Mouse (Mus musculus) forebrain, embryonic 15.5 days (tissue): Measurements from ENCODE around the gene Tedc2. TPM values are rescaled to one million over a fixed set of nuclear protein-coding genes. Genes with fewer than 3 reads are reported as not detected.

ENCODE experiments used
- ATAC-seq: fragments of 200-750 bp; cut with Nextera tagmentation; replicated peaks from 2 replicates; pipeline ENCODE4 v1.8.0; 2017; ENCODE audit warnings: mild to moderate bottlenecking, moderate TSS enrichment, moderate library complexity
- H3K27ac ChIP-seq: fragments of 300-500 bp; sonication (generic); replicated peaks from 2 replicates; pipeline ENCODE4 v1.5.1; 2015; ENCODE audit warnings: mild to moderate bottlenecking, inconsistent platforms
- H3K27me3 ChIP-seq: fragments of 300-500 bp; sonication (generic); 2 replicates; pipeline ENCODE4 v1.6.1; 2015; ENCODE audit warnings: inconsistent platforms
- H3K36me3 ChIP-seq: fragments of 300-500 bp; sonication (generic); 2 replicates; pipeline ENCODE4 v1.6.1; 2015; ENCODE audit warnings: mild to moderate bottlenecking, inconsistent platforms
- H3K4me1 ChIP-seq: fragments of 300-500 bp; sonication (generic); 2 replicates; pipeline ENCODE4 v1.6.1; 2015; ENCODE audit warnings: inconsistent platforms
- H3K4me2 ChIP-seq: fragments of 300-500 bp; sonication (generic); replicated peaks from 2 replicates; pipeline ENCODE4 v1.6.1; 2015; ENCODE audit warnings: mild to moderate bottlenecking, inconsistent platforms
- H3K4me3 ChIP-seq: fragments of 300-500 bp; sonication (generic); 2 replicates; pipeline ENCODE4 v1.5.1; 2015; ENCODE audit warnings: mild to moderate bottlenecking, inconsistent platforms
- H3K9ac ChIP-seq: fragments of 300-500 bp; sonication (generic); replicated peaks from 2 replicates; pipeline ENCODE4 v1.6.1; 2015; ENCODE audit warnings: mild to moderate bottlenecking, inconsistent platforms
- H3K9me3 ChIP-seq: fragments of 300-500 bp; sonication (generic); 2 replicates; pipeline ENCODE4 v1.6.1; 2016; ENCODE audit warnings: inconsistent platforms
- WGBS: fragments of 180-500 bp; shearing (Covaris S2); methylation state at CpG from one replicate; pipeline ENCODE4 v1.1.7; 2015; ENCODE audit warnings: mixed read lengths; 5-methylcytosine and 5-hydroxymethylcytosine counted together
- polyA plus RNA-seq: library from polyadenylated mRNA; unstranded; fragments of >200 nt; fragmentation: Nextera tagmentation; extraction: Ambion mirVana; gene quantifications from 2 replicates; pipeline ENCODE4 v1.2.1, GENCODE M21; 2015

Gene Tedc2
- polyA plus RNA-seq, 1 experiment from 2014 or later, result 13.0 TPM

DNA sequence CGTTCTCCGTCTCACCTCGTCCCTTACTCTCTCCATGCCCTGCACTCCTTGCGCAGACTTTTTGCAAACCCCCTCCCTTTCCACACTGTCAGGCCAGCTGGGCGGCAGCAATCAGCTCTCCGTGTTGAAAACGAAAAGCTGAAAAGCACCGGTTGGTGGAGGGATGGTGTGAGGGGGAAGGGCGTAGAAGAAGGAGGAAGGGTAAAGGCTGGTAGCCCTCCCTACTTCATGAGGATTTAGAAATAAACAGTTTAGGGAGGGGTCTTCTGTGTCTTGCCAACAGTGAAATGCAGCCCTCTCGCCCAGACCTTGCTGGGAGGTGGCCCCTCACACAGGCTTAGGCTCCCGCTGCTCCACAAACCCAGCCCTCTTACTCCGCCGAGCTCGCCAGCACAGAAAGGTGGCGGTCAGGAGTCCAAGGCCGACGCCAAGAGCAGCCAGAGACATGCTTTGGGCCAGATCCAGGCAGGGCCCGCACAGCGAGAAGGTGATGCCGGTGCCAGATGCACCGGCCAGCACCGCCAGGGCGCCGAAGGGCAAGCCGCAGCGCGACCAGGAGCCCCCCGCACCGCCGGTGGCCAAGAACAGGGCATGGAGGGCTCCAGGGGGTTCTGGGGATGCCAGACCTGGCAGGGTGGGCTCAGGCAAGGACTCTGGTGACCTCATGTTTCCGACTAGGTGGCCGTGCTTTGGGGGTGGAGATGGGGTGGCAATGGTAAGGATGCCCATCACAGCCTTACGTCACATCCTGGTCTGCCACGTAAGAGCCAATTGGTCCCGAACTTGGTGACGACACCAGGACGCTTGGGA is 8.8 kb downstream of the Tedc2 start:
- WGBS, result 1% methylated on average over 37 of the region's 37 CpGs
- ATAC-seq, result peak; percentile 62
- peaks cover 12% of the 10 kb centered on the region; the same call in 1 of the 2 replicates for H3K27me3 ChIP-seq
- peak overlapping the region; percentile 73 for H3K9ac ChIP-seq
- peaks cover 50% of the 10 kb centered on the region for H3K4me1 ChIP-seq
- peak overlapping the region; percentile 92 for H3K4me2 ChIP-seq
- no peaks in the 10 kb centered on the region for H3K9me3 ChIP-seq
- peaks cover 16% of the 10 kb centered on the region for H3K36me3 ChIP-seq
- peak overlapping the region; percentile 55 for H3K4me3 ChIP-seq
- peak overlapping the region; percentile 52 for H3K27ac ChIP-seq

DNA sequence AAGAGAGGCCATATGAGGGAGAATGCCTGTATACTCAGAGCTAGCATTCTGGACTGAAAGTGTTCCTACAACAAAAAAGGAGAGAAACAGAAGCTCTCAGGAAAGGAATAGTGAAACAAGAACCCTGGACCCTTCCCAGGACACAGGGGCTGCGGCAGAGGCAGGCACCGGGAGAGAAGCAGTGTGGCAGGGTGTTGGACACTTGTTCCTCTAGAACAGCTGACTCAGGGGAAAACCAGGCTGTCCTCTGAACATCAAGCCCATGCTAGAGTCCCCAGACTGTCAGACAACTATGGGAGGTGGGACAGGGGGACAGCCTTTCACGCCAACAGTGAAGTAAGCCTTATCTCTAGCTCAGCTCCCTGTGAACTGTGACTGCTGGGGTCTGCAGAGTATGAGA is 10.1 kb downstream of the Tedc2 start:
- H3K9me3 ChIP-seq, result no peaks in the 10 kb centered on the region
- no peak for ATAC-seq
- no peak overlapping the region for H3K9ac ChIP-seq
- H3K27me3 ChIP-seq, result peaks cover 12% of the 10 kb centered on the region; the same call in 1 of the 2 replicates
- H3K4me2 ChIP-seq, result no peak overlapping the region
- WGBS, result 92% methylated on average over 3 of the region's 3 CpGs
- H3K4me1 ChIP-seq, result peaks cover 63% of the 10 kb centered on the region
- peaks cover 7% of the 10 kb centered on the region for H3K36me3 ChIP-seq
- H3K4me3 ChIP-seq, result no peak overlapping the region
- no peak overlapping the region for H3K27ac ChIP-seq

DNA sequence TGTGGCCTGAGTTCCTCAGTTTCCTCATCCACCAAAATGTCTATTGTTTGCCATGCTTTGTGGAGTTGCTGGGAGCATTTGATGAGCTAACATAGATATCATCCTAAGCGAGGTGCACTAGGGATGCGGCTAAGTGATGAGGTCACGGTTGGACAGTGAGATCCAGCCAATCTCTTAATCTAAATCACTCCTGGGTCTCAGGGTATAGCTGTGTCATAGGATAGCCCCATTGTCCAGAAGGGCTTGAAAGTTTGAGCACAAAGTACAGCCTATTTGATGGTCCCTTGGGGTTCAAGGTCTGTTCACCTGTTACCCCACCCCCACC is 10.8 kb downstream of the Tedc2 start:
- Histone ChIP-seq H3K4me2 (peak overlapping the region; percentile 89; the same call in 1 of the 2 replicates), H3K4me1 (peaks cover 67% of the 10 kb centered on the region), H3K36me3 (no peaks in the 10 kb centered on the region; the same call in 1 of the 2 replicates), H3K27me3 (peaks cover 12% of the 10 kb centered on the region; the same call in 1 of the 2 replicates), H3K9me3 (no peaks in the 10 kb centered on the region), H3K9ac (0 out of 2 replicates have a peak overlapping the region, but pooled peaks have one; percentile 68), H3K4me3 (peak overlapping the region; percentile 84; the same call in 1 of the 2 replicates), H3K27ac (peak overlapping the region; percentile 63)
- WGBS, result 70% methylated on average over 3 of the region's 3 CpGs
- no peak for ATAC-seq

DNA sequence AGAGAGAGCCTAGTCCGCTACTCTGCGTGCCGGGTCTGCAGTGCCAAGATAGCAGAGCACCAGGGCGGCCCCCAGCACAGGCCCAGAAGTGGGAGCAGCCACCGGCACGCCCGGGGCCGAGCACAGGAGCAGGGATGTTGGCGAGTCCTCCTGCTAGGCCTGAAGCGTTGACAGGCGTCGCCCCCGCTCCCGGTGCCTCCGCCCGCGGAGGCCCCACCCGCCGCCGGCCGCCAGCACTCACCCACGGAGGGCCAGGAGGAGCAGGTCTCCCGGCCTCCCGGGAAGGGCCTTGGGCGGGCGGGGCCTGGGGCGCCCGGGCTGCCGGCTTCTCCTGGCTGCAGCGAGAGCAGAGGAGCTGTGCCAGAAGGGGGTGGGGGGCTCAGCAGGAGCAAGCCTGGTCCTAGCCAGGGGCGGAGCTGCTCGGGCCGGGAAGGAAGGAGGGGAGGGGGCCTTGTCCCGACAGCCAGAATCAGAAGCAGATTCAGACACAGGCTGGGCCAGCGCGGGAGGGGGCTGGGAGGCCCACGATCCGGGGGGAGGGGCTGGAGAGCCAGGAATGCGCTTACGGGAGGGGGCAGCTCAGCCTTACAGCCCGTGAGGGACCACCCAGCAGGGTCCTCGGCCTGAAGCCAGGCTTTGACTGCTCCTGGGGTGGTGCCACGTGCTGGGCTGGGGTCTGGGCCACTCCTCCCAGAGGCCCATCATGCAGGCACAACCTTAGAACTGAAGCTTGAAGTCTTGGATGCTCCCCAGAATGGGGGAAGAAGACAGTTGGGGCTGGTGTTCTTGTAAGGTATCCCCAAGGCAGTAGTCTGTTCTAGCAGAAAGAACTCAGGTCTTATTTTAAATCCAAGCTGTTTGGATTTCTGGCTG is 11.4 kb downstream of the Tedc2 start, which contains the start of gene Ntn3:
Gene Ntn3, minus strand, starts transcription at position 489 of the 873 bp plus-strand sequence.
- H3K27ac ChIP-seq, result peak within 1 kb of the TSS; percentile 63
- H3K4me2 ChIP-seq, result peak within 1 kb of the TSS; percentile 89
- H3K9me3 ChIP-seq, result no peaks in the 10 kb centered on the region
- H3K27me3 ChIP-seq, result peaks cover 12% of the 10 kb centered on the region; the same call in 1 of the 2 replicates
- H3K36me3 ChIP-seq, result no peaks in the 10 kb centered on the region
- H3K4me1 ChIP-seq, result peaks cover 73% of the 10 kb centered on the region
- peak within 1 kb of the TSS; percentile 68 for H3K9ac ChIP-seq
- ATAC-seq, result peak; percentile 12
- 1% methylated on average over 43 of the region's 43 CpGs for WGBS
- peak within 1 kb of the TSS; percentile 84 for H3K4me3 ChIP-seq

DNA sequence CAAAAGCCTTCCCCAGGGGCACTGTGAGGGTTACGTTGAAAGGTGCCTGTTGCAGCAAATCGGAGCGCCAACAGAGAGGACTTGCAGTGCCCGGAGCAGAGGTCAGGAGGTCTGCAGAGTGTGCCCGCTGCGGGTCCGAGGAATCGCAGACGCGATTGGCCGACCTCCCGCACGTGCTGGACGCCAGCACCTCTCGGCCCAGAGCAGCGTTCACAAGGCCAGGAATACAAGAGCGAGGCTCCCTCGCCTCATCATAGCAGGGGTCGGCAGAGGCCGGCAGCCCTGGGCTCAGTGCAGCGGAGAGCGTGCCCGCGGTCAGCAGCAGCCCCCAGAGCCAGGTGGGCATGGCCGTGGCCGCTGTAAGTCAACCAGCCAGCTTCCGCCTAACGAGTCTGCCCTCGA is 12.0 kb downstream of the Tedc2 start:
- Histone ChIP-seq H3K36me3 (no peaks in the 10 kb centered on the region), H3K9ac (peak overlapping the region; percentile 68), H3K9me3 (no peaks in the 10 kb centered on the region), H3K4me2 (peak overlapping the region; percentile 89), H3K27ac (peak overlapping the region; percentile 63), H3K4me3 (peak overlapping the region; percentile 84), H3K4me1 (peaks cover 79% of the 10 kb centered on the region), H3K27me3 (peaks cover 12% of the 10 kb centered on the region; the same call in 1 of the 2 replicates)
- WGBS, result 3% methylated on average over 29 of the region's 29 CpGs
- ATAC-seq, result no peak

DNA sequence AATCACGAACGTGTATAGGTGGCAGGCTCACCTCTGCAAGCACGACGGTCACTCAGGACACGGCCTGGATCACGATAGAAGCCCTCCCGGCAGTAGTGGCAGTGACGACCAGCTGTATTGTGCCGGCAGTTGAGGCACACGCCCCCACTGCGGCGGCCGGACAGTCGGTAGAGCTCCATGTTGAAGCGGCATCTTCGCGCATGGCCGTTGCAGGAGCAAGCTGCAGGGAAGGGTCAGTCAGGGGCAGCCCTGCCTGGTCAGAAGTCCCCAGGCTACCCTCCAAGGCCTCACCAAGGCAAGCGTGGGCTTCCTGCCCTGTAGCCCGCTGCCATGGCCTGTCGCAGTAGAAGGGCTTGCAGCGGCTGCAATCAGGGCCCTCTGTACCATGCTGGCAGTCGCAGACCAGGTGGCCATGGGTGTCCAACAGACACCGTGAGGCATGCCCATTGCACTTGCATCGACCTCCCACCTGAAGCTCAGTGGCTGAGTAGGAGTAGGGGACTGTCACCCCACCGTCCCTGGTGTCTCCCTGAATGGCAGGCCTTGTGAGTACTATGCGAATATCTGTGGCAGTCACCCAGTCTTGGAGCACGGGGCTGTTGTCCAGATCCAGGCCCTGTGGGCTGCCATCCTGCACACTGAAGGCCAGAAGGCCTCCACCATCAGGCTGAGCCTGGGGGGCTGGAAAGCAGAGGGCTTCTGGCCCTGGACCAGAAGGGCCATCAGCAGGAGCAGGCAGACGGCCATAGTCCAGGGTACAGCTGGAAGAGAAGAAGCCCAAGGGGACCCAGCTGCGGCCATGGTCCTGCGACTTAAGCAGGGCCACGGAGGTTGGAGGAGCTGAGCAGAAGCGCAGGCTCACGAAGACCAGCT is 12.6 kb downstream of the Tedc2 start:
- H3K4me3 ChIP-seq, result peak overlapping the region; percentile 84
- H3K4me2 ChIP-seq, result peak overlapping the region; percentile 89
- no peaks in the 10 kb centered on the region for H3K36me3 ChIP-seq
- peaks cover 85% of the 10 kb centered on the region for H3K4me1 ChIP-seq
- no peaks in the 10 kb centered on the region for H3K9me3 ChIP-seq
- H3K9ac ChIP-seq, result peak overlapping the region; percentile 68
- peaks cover 12% of the 10 kb centered on the region; the same call in 1 of the 2 replicates for H3K27me3 ChIP-seq
- H3K27ac ChIP-seq, result no peak overlapping the region
- ATAC-seq, result no peak
- WGBS, result 65% methylated on average over 34 of the region's 34 CpGs

DNA sequence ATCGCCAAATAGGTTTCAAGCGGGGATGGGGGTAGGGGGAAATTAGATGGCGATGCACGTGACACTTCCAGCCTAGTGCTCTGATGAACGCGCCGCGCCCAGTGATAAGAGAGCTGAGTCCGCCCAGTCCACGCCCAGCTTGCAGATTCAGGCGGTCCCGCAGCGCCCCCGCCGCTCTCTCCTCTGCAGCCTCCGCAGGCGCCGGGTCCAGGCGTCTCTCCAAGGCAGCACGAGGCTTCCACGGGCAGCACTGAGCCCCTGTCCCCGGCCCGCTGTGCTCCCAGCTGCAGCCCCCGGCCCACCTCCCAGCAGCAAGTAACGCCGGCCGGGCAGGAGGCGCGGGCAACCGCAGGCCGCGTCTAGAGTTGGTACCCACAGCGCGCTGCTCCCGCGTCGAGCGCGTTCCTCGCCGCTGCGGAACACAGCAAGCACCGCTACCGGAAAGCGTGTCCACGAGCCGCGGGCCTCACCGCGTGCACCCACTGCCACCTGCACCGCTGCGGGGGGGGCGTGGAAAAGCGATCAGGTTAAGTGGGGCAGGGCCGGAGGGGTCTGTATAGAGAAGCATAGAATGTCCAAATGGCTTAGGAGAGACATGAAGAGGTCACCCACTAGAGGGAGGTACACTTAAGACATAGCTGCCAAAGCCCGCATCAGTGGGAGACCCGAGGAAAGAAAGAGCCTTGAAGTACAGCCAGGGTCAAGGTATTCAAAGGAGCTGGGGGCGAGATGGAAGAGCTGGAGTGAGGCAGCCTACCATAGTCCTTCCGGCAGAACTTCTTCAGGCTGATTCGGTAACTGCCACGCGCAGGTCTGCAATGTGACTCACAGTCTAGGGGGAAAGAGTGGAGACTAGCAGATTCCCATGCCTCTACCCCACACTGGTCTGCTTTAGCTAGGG is 13.9 kb downstream of the Tedc2 start:
- H3K9ac ChIP-seq, result peak overlapping the region; percentile 80
- no peaks in the 10 kb centered on the region for H3K9me3 ChIP-seq
- H3K4me1 ChIP-seq, result peaks cover 82% of the 10 kb centered on the region
- peak overlapping the region; percentile 62 for H3K27ac ChIP-seq
- ATAC-seq, result peak; percentile 27
- H3K36me3 ChIP-seq, result no peaks in the 10 kb centered on the region
- H3K4me3 ChIP-seq, result peak overlapping the region; percentile 84
- peaks cover 12% of the 10 kb centered on the region; the same call in 1 of the 2 replicates for H3K27me3 ChIP-seq
- H3K4me2 ChIP-seq, result peak overlapping the region; percentile 89
- 4% methylated on average over 62 of the region's 62 CpGs for WGBS

DNA sequence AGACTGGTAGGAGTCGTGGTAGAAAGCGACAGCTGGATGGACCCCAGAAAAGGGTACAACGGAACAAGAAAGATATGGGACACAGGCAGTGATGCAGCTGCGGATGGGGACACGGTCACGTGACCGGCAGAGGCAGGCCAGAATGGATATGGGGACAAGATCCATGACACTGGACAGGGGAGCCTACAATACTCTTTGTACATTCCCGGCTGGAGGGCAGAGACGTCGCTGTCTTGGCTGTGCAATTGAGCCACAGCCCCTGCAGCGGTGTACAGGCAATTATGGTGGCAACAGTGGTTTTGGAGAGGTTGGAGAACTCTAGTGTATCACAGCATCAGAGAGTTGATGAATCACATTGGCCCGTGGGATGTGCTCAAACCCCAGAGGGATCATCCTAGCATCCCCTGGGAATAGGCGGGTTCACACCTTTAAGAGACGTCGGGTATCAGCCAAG is 14.7 kb downstream of the Tedc2 start:
- 4% methylated on average over 15 of the region's 15 CpGs for WGBS
- Histone ChIP-seq H3K4me2 (peak overlapping the region; percentile 89), H3K9me3 (no peaks in the 10 kb centered on the region), H3K27me3 (peaks cover 12% of the 10 kb centered on the region; the same call in 1 of the 2 replicates), H3K4me3 (peak overlapping the region; percentile 84), H3K9ac (peak overlapping the region; percentile 80), H3K4me1 (peaks cover 75% of the 10 kb centered on the region), H3K36me3 (no peaks in the 10 kb centered on the region), H3K27ac (peak overlapping the region; percentile 62)
- ATAC-seq, result peak; percentile 30

DNA sequence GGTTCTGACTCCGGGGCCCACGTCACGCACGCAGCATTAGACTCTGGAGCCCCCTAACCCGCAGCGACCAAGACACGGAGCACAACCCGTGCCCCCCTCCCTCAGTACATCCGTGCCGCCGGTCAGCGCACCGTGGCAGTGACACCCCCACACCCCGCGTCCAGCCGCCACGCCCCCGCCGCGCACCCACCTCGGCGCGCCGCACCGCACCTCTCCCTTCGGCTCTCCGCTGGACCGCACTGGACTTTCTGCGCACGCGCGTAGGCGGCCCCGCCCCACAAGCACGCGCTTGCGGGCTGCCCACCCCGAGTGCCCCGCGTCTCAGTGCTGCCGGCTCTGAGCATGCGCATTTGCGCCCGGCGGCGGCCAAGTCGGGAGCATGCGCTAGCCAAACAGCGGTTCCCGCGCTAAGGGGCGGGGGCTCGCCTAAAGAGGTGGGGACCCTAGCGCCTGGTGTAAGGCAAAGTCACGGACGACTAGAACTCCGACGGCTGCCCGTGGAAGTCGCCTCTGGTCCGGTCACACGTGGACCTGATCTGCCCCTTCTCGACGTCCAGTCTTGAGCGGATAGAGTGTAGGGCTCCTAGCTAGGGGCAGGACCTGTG is 15.3 kb downstream of the Tedc2 start, which contains the start of gene Tbc1d24:
Gene Tbc1d24, minus strand, starts transcription at position 279 of the 605 bp plus-strand sequence.
- Histone ChIP-seq H3K4me1 (peaks cover 77% of the 10 kb centered on the region), H3K9ac (peak within 1 kb of the TSS; percentile 80), H3K4me3 (peak within 1 kb of the TSS; percentile 84), H3K4me2 (peak within 1 kb of the TSS; percentile 89), H3K9me3 (no peaks in the 10 kb centered on the region), H3K27me3 (peaks cover 12% of the 10 kb centered on the region; the same call in 1 of the 2 replicates), H3K36me3 (no peaks in the 10 kb centered on the region), H3K27ac (peak within 1 kb of the TSS; percentile 62)
- ATAC-seq, result peak; percentile 83
- under 1% methylated on average over 58 of the region's 65 CpGs for WGBS

DNA sequence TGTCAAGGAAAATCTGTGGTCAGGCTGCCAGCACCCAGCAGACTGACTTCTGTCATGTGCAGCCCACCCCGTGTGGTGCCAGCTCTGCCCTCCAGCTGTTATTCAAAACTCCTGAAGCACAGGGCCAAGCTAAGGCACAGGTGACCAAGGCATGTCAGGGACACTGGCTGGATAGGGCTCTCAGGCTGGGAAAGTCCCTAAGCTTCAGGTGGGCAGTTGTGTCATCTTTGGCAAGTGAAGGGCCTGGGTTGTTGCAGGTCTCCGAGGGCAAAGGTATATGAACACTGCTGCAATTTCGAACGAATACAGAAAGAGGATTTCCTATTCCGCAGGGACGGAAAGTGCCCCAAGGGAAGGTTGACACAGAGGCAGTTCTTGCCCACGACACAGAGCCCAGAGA is 15.8 kb downstream of the Tedc2 start:
- Histone ChIP-seq H3K4me2 (peak overlapping the region; percentile 89), H3K4me3 (peak overlapping the region; percentile 84), H3K27ac (peak overlapping the region; percentile 62; the same call in 1 of the 2 replicates), H3K27me3 (peaks cover 12% of the 10 kb centered on the region; the same call in 1 of the 2 replicates), H3K9ac (peak overlapping the region; percentile 80), H3K36me3 (no peaks in the 10 kb centered on the region), H3K4me1 (peaks cover 76% of the 10 kb centered on the region), H3K9me3 (no peaks in the 10 kb centered on the region)
- ATAC-seq, result no peak
- WGBS, result 10% methylated on average over 7 of the region's 7 CpGs
